Mouse (Mus musculus) left cerebral cortex, adult 2 months (tissue): ENCODE measurements around the gene Slc16a12. TPM values are rescaled to one million over a fixed set of nuclear protein-coding genes. Genes with fewer than 3 reads are reported as not detected.
"Not testable (repeated sequence)": the region's sequence is repeated elsewhere in the genome, so short reads cannot be mapped to it uniquely, and the experiment has no call there.

Experiments used
- DNase-seq, 2 experiments: peaks; one replicate each; pipeline ENCODE4 v3.0.0; 2021 to 2022; ENCODE audit warnings: low spot score in 2 of 2, mixed read lengths in 1 of 2; ENCODE audit errors: extremely low spot score in 1 of 2
- H3K27ac ChIP-seq: fragments of 200-600 bp; 2 replicates; pipeline ENCODE4 v1.8.1; 2022
- H3K4me3 ChIP-seq: fragments of 200-600 bp; 2 replicates; pipeline ENCODE4 v1.8.1; 2022
- CTCF ChIP-seq: fragments of 200-600 bp; IDR thresholded peaks from 2 replicates; pipeline ENCODE4 v1.8.1; 2022; ENCODE audit warnings: antibody characterized with exemption, mild to moderate bottlenecking, moderate library complexity
- intact Hi-C: fragments of 180-260 bp; cut with DNase I; formaldehyde crosslinking; loops from one replicate; pipeline ENCODE4 v1.15.1; 2025
- total RNA-seq, 2 experiments: library from RNA; stranded (reverse); gene quantifications; 2 replicates each; pipeline ENCODE4 v1.2.3; 2021

Gene Slc16a12
- total RNA-seq, 2 experiments from 2014 or later, result 1.8 to 3.5 TPM

DNA sequence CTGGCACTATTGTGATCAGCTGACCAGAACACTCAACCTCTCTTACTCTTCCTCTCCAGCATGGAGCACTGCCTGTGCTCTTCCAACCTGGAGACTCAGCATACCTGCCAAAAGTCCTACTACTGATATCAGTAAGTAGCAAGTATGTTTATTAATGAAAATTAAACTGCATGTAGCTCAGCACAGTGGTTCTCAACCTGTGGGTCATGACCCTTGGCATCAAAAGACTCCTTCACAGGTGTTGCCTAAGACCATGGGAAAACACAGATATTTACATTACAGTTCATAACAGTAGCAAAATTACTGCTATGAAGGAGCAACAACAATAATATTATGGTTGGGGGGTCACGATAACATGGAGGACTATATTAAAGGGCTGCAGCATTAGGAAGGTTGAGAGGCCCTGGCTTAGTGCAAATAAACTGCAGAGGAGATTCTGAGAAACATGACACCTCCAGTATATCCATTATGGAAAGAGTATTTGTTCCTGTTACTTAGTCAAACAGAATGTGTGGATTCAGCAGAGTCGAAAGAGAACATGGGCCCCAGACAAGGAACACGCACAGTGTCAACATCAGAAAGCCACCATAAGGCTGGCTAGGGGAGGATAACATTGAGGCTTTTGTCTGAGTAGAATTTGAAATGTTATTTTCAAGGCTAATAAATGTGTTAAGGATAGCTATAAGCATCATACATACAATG is 5.5 kb upstream of the Slc16a12 start:
- no peak for DNase-seq
- TF ChIP-seq CTCF, result no peak
- intact Hi-C loops, result no loop called here
- Histone ChIP-seq H3K4me3 (no peak overlapping the region), H3K27ac (no peak overlapping the region)

DNA sequence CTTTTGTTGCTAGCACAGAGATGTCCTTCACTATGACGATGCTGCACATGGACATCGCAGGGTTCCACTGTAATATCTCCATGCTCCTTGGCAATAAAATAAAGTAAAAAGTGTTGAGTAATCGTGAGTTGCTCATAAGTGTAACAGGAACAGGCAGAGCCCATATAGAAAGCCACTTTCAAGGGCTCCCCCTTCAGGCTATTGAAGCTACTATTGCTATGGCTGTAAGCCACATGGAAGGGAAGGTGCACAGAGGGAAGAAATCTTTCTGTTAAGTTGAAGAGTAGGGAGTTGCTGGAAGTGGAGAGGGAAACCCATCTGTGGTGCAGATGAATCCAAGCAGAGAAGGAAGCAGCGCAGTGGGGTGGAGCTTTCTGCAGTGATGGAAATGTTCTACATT is 4.1 kb upstream of the Slc16a12 start:
- no peak for DNase-seq
- TF ChIP-seq CTCF, result peak; percentile 44
- no peak overlapping the region for H3K27ac ChIP-seq
- intact Hi-C loops, result no loop called here
- no peak overlapping the region for H3K4me3 ChIP-seq

DNA sequence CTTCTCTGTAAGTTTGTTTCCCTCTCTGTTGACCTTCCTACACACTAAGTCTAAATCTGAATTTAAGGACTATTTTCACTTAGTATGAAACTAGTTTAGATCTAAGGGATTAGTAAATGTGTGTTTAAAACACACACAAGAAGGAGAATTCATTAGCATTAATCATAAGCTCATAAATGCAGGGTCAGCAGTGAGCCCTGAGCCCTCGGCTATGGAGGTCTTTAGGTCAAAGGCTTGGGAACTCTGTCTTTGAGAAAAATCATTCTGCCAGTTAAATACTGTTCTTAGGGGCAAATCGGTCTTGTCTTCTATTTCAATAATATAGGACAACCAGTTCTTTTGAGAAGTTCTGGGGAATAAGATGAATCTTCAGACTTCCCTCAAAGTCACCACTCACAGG is 1.9 kb upstream of the Slc16a12 start:
- no peak for DNase-seq
- Histone ChIP-seq H3K4me3 (no peak overlapping the region), H3K27ac (no peak overlapping the region)
- intact Hi-C loops, result no loop called here
- no peak for TF ChIP-seq CTCF

DNA sequence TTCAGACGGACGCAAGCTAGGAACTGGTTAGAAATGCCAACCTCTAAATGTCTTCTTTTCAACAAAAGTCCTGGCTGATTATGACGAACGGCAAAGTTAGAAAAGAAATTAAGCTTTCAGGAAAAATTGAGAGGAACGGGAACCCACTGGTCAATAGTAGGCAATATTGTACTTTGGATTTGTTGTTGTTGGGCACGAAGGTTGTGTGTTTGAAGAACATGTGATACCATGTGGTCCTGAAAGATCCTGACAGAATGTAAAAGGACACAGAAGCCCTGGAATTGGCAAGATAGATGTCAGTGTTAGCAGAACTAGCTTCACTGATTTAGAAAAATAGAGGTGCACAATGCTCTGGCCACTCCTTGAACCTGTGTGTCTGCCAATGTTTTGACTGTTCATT is 880 bp upstream of the Slc16a12 start:
- intact Hi-C loops, H3K4me3 ChIP-seq, DNase-seq, H3K27ac ChIP-seq: not testable (repeated sequence)

DNA sequence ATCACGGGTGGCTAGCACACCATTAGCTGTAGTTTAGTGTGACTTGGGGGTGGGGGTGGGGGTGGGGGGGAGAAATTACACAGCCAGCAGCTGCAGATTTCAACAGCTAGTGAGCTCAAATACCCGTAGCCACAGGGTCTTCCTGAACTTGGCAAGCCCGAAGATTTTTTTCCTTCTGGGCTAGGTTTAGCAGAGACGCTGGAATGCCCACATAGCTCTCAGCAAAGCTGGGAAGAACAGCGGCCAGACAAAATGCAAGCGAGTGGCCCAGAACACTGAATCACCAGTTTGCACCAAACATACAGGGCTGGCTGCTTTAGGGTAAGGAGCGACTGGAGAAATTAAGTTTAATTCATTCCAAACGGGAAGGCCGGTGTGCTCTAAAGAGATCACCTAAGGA is 888 bp downstream of the Slc16a12 start:
- peak overlapping the region; percentile 58 for H3K4me3 ChIP-seq
- intact Hi-C loops, result no loop called here
- no peak overlapping the region for H3K27ac ChIP-seq
- no peak for TF ChIP-seq CTCF
- DNase-seq, result peak in 1 of 2 experiments; percentile 12

DNA sequence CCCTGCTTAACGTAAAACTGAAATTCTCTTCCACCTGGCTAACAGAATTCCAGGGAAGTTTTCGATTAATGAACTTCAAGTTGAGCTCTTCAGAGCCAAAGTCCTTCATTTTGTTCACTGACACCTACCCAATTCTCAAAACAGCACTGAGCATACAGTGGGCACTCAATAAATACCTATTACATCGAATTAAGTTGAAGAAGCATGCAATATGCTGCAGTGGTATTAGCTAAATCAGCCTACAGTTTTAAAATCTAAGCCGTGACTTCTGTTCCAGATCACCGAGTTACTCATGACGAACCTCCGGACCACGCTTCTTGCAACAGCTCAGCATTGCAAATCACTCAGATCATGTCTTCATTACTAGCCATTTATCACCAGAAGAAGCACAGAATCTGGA is 2.1 kb downstream of the Slc16a12 start:
- DNase-seq, result no peak
- no peak overlapping the region for H3K27ac ChIP-seq
- no peak overlapping the region for H3K4me3 ChIP-seq
- TF ChIP-seq CTCF, result no peak
- intact Hi-C loops, result no loop called here

DNA sequence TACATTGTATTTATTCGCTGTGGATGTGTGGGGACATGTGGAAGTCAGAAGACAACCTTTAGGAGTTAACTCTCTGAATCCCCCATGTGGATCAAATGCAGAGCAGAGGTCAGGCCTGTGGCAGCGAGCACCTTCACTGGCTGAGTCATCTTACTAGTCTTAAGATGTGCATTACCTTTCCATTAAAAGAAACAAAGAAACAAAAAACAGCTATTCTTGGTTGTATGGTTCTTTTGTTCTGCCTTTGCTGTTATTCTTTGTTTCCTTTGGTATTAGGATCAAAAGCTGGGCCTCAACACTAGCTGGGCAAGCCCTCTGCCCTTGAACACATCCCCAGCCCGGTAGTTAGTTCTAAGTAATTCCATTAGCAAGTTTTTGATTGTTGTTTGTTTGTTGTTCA is 9.2 kb downstream of the Slc16a12 start:
- TF ChIP-seq CTCF, result no peak
- Histone ChIP-seq H3K27ac (no peak overlapping the region), H3K4me3 (no peak overlapping the region)
- DNase-seq, result no peak
- intact Hi-C loops, result no loop called here

DNA sequence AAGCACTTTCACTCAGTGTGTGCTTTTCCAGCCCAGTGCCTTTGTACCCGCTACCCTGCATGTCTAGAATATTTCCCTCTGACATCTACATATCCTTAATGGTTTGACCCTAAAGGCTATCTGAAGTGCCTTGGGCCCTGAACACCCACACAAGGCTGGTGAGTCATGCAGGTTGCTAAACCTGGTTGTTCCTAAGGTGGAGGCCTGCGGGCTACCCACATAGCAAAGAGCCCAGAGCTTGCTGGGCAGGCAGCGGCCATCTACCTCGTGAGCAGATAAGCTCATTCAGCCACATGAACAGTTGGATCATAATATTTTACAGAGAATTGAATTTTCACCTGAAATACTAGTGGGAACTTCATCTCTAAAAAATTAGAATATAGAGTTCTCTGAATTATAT is 11.2 kb downstream of the Slc16a12 start:
- intact Hi-C loops, result no loop called here
- no peak overlapping the region for H3K4me3 ChIP-seq
- no peak overlapping the region for H3K27ac ChIP-seq
- no peak for TF ChIP-seq CTCF
- DNase-seq, result no peak

DNA sequence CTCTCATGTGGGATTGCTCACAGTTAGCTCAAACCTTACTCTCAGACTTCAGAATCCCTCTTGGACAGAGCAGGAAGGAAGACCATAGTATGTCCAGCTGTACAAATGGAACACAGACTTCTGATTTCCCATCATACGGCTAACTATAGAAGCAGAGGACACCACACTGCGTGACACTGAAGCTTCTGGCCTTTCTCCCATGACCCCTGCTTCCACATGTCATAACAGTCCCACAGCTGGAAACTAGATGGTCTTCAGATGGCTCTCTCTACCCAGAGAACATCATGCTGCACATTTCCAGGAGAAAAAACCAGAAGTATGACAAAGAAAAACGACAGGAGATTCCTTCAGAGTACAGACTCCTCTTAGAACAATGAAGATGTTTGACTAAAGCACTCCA is 14.1 kb downstream of the Slc16a12 start:
- Histone ChIP-seq H3K4me3 (no peak overlapping the region), H3K27ac (no peak overlapping the region)
- DNase-seq, result no peak
- intact Hi-C loops, result no loop called here
- TF ChIP-seq CTCF, result no peak

DNA sequence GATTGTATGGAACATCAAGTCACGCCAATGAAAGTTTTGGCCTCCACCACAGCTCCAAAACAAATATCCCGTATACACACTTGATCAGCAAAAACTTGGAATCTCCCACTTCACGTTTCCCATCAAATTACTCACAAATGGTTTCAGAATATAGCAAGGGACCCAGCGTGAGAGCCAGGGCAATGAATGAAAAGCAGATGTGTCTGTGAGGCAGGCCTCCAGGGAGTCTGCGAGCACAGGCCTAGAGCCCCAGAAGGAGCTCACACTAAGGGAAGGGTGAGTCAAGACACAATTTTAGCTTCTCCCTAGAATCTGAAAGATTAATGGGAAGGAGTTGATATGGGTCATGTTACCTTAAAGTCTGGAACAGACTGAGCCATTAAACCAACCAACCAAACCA is 15.7 kb downstream of the Slc16a12 start:
- H3K27ac ChIP-seq, result no peak overlapping the region
- no peak for DNase-seq
- intact Hi-C loops, result no loop called here
- no peak for TF ChIP-seq CTCF
- H3K4me3 ChIP-seq, result no peak overlapping the region

DNA sequence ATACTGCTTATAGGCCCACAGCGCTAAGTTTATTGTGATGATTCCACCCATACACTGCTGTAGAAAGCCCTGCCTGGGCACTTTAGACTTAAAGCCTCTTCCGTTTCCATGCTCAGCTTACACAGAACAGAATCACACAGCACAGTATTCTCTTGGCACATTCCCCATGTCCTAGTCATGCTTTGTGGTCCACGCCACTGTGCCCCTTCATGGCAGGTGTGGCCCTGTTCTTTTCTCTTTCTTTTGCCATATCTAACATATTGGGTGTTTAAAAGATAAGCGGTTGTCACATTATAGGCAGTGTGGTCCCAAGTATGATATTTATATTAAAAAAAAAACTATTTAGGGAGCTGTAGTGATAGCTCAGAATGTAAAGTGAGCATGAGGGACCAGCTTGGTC is 16.5 kb downstream of the Slc16a12 start:
- Histone ChIP-seq H3K4me3 (no peak overlapping the region), H3K27ac (no peak overlapping the region)
- DNase-seq, result no peak
- TF ChIP-seq CTCF, result no peak
- intact Hi-C loops, result no loop called here

DNA sequence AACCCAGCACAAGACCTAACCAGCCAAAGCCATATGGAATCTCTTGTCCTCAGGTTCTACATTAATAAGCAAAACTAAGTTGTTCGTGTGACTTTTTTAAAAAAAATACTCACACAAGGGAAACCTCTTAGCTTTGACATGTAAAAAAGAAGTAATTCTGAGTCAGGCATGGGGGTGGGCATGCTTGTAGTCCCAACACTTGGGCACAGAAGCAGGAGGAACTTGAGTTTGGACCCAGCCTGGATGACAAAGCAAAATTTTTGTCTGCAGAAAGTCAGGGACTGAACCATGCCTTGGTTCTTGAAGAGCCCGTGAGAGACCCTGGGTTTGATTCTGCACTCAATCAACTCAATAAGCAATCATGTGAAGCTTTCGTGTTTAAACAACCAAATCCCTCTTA is 17.6 kb downstream of the Slc16a12 start:
- no peak for DNase-seq
- no peak overlapping the region for H3K27ac ChIP-seq
- no peak overlapping the region for H3K4me3 ChIP-seq
- no peak for TF ChIP-seq CTCF
- intact Hi-C loops, result no loop called here

DNA sequence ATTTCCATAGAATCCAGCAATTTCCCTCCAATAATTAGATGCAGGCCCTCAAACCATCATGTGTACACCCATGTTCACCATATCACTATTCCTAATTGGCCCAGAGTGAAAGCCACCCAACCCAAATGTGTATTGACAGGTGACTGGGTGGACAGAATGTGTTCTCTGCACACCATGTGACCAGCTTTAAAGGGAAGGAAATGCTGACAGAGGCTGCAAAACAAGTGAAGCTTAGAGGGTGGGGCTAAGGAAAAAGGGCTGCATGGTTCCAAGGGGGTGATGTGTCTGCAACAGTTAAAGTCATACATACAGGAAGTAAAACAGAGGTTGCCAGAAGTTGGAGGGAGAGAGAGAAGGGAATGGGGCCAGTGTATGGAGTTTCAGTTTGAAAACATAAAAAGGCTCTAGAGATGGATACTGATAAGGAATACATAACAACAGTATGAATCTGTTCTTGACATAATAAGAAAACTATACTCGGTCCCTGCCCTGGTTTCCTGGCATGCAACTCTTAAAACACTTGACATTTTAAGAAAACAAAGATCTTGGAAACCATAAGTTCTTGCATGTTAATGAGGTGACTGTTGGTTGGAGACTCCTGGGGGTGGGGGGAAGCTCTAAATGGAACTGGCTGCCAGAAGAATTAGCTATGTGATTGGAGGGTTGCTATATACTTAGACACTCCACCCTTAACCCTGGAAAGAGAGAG is 20.7 kb downstream of the Slc16a12 start:
- Histone ChIP-seq H3K27ac (no peak overlapping the region), H3K4me3 (no peak overlapping the region)
- TF ChIP-seq CTCF, result no peak
- DNase-seq, result no peak
- intact Hi-C loops, result no loop called here
